Comparison of ENCODE assay signal across 9 mouse cellular contexts in genomic region chr2:33495654-33496053, GRCm38 (mm10). TPM values are rescaled to one million over a fixed set of nuclear protein-coding genes. Genes with fewer than 3 reads are reported as not detected.
DNase-seq lines count a peak whose midpoint lies in the region; ATAC-seq and TF ChIP-seq lines count a peak whose summit lies in the region.
"Had no signal": no experiment of that assay in that cellular context is flagged by ENCODE, and none has a peak within 500 bp of the region (broad histone marks: within the 10 kb centered on the region; RNA-seq: fewer than 3 reads in every experiment).

No protein-coding gene starts in this region.

- H3K36me3 ChIP-seq in forebrain, postnatal 0 days (ENCODE audit: insufficient read depth), result no peaks in the 10 kb centered on the region
- H3K36me3 ChIP-seq in forebrain, embryonic 13.5 days (ENCODE audit: poor library complexity, severe bottlenecking), result no peaks in the 10 kb centered on the region
- no peaks in the 10 kb centered on the region for H3K36me3 ChIP-seq in testis, adult 2 months (ENCODE audit: control insufficient read depth, insufficient read depth, low read length)
- no peaks in the 10 kb centered on the region for H3K36me3 ChIP-seq in lung, postnatal 0 days (ENCODE audit: insufficient read depth, low read length)

- no peak overlapping the region for H3K9ac ChIP-seq in forebrain, postnatal 0 days
- H3K9ac ChIP-seq in forebrain, embryonic 13.5 days, result no peak overlapping the region
- no peak overlapping the region for H3K9ac ChIP-seq in lung, postnatal 0 days (replicated peaks; ENCODE audit: low read depth)

- no peaks in the 10 kb centered on the region for H3K4me1 ChIP-seq in forebrain, postnatal 0 days (ENCODE audit: insufficient read depth)
- H3K4me1 ChIP-seq in forebrain, embryonic 13.5 days, result no peaks in the 10 kb centered on the region
- no peaks in the 10 kb centered on the region for H3K4me1 ChIP-seq in testis, adult 2 months (ENCODE audit: control insufficient read depth, insufficient read depth, low read length)
- no peaks in the 10 kb centered on the region for H3K4me1 ChIP-seq in lung, postnatal 0 days (ENCODE audit: insufficient read depth, low read depth, low read length)

- no peak overlapping the region for H3K4me2 ChIP-seq in forebrain, postnatal 0 days (ENCODE audit: low read depth)
- no peak overlapping the region for H3K4me2 ChIP-seq in forebrain, embryonic 13.5 days
- no peak overlapping the region for H3K4me2 ChIP-seq in lung, postnatal 0 days (replicated peaks; ENCODE audit: low read depth, low read length)
- H3K4me2 ChIP-seq: midbrain, embryonic 11.5 days had no signal

- TF ChIP-seq EP300 in lung, postnatal 0 days (IDR thresholded peaks at IDR 0.05), result no peak

- no peaks in the 10 kb centered on the region for H3K27me3 ChIP-seq in forebrain, postnatal 0 days (ENCODE audit: insufficient read depth, low read length)
- H3K27me3 ChIP-seq in forebrain, embryonic 13.5 days, result no peaks in the 10 kb centered on the region
- no peaks in the 10 kb centered on the region for H3K27me3 ChIP-seq in testis, adult 2 months (ENCODE audit: control insufficient read depth, insufficient read depth, low read length)
- H3K27me3 ChIP-seq in lung, postnatal 0 days (replicated peaks; ENCODE audit: insufficient read depth, low read length), result no peaks in the 10 kb centered on the region

- no peak for ATAC-seq in forebrain, postnatal 0 days
- ATAC-seq in forebrain, embryonic 13.5 days, result no peak
- ATAC-seq in lung, postnatal 0 days, result no peak

- peaks cover 11% of the 10 kb centered on the region; the same call in 1 of the 2 replicates for H3K9me3 ChIP-seq in forebrain, postnatal 0 days (ENCODE audit: low read length)
- H3K9me3 ChIP-seq in forebrain, embryonic 13.5 days (replicated peaks), result 0 out of 2 replicates have a peak, but pooled peaks cover 11% of the 10 kb centered on the region
- H3K9me3 ChIP-seq in lung, postnatal 0 days (ENCODE audit: low read length), result 0 out of 2 replicates have a peak, but pooled peaks cover 4% of the 10 kb centered on the region

- 41% methylated on average over 3 of the region's 3 CpGs for WGBS in forebrain, postnatal 0 days
- 46% methylated on average over 3 of the region's 3 CpGs for WGBS in forebrain, embryonic 13.5 days
- WGBS in lung, postnatal 0 days, result 41% methylated on average over 3 of the region's 3 CpGs

- no peak overlapping the region for H3K27ac ChIP-seq in forebrain, postnatal 0 days (ENCODE audit: low read depth, low read length)
- no peak overlapping the region for H3K27ac ChIP-seq in forebrain, embryonic 13.5 days
- H3K27ac ChIP-seq in testis, adult 2 months (ENCODE audit: control insufficient read depth, insufficient read depth, low read depth, low read length), result no peak overlapping the region
- H3K27ac ChIP-seq in lung, postnatal 0 days (ENCODE audit: low read length), result no peak overlapping the region

- peak; percentile 26; the same call in 1 of the 2 replicates for TF ChIP-seq CTCF in forebrain, postnatal 0 days (IDR thresholded peaks at IDR 0.05; ENCODE audit: low read depth)
- TF ChIP-seq CTCF in testis, adult 2 months (IDR thresholded peaks at IDR 0.05; ENCODE audit: control insufficient read depth, insufficient read depth, insufficient replicate concordance, low read depth, low read length), result peak; percentile 34; the same call in 1 of the 2 replicates
- peak; percentile 51 for TF ChIP-seq CTCF in lung, postnatal 0 days (IDR thresholded peaks at IDR 0.05)

- no peak for TF ChIP-seq POLR2A in testis, adult 2 months (IDR thresholded peaks at IDR 0.05; ENCODE audit: control insufficient read depth, low read depth, low read length)

- no peak for DNase-seq in forebrain, postnatal 0 days
- DNase-seq in testis, postnatal 10 days (ENCODE audit: low spot score), result no peak
- DNase-seq in lung, postnatal 0 days (ENCODE audit: low spot score), result no peak
- DNase-seq in thymus, postnatal 36 days, result peak; percentile 31 to 38
- DNase-seq in urinary bladder, adult 2 months (ENCODE audit: low spot score), result no peak
- DNase-seq in heart, adult 18-20 months, result no peak

- no peak overlapping the region for H3K4me3 ChIP-seq in forebrain, postnatal 0 days (ENCODE audit: low read depth, low read length)
- H3K4me3 ChIP-seq in forebrain, embryonic 13.5 days, result no peak overlapping the region
- H3K4me3 ChIP-seq in testis, adult 2 months (ENCODE audit: control insufficient read depth, low read depth, low read length), result no peak overlapping the region
- H3K4me3 ChIP-seq in lung, postnatal 0 days (ENCODE audit: low read depth, low read length), result no peak overlapping the region

RNA-seq across cellular contexts. Expression of gene Zbtb43, which starts 27.3 kb away (rescaled TPM):
- 32.2 and 46.5 TPM in 2 replicates for total RNA-seq in forebrain, postnatal 0 days (2014; rRNA removed)
- 19.2 and 24.4 TPM in 2 replicates for polyA plus RNA-seq in forebrain, postnatal 0 days (2015; fragmentation: Nextera tagmentation; extraction: Ambion mirVana)
- 27.6 and 29.7 TPM in 2 replicates for polyA plus RNA-seq in forebrain, embryonic 13.5 days (2015; fragmentation: Nextera tagmentation; extraction: Ambion mirVana)
- 4.7 and 5.4 TPM in 2 replicates for polyA plus RNA-seq in testis, adult 2 months (2012; rRNA removed)
- 11.4 and 12.0 TPM in 2 replicates for polyA plus RNA-seq in lung, postnatal 0 days (2015; fragmentation: Nextera tagmentation; extraction: Ambion mirVana)
- 13.9 and 16.2 TPM in 2 replicates for polyA plus RNA-seq in urinary bladder, adult 2 months (2012; rRNA removed)
- 10 to 100 TPM; 16.2 to 16.6 TPM for total RNA-seq in heart, adult 18-20 months (2021)

Comparison
In these comparisons a context has a peak if more than half of its experiments do, and no peak if none do; other contexts are left out.
1. DNase-seq: peak in thymus, postnatal 36 days (2 of 2); none in forebrain, postnatal 0 days (single experiment), testis, postnatal 10 days (single experiment), lung, postnatal 0 days (single experiment), urinary bladder, adult 2 months (single experiment) and heart, adult 18-20 months (0 of 2).
2. Peak in every context shown above with its lines, with median percentiles within 50 percentile points of each other: CTCF ChIP-seq.